Mouse (Mus musculus): ENCODE measurements at regions not wholly inside any gene's neighbourhood (a gene's known extent, or its start where the extent isn't known, plus 50 kb on each side); places are given as distances from the start of the nearest gene placed in this dataset.

GRCm38 (mm10) chr8:109415315-109415714 lies 78.5 kb upstream of the Pmfbp1 start:
- H3ac ChIP-seq (ENCODE audit: control insufficient read depth, insufficient read length), result no peak overlapping the region
- H3K4me2 ChIP-seq (ENCODE audit: low read depth), result no peak overlapping the region
- H3K27me3 ChIP-seq (ENCODE audit: control insufficient read depth, insufficient read depth, insufficient read length), result no peaks in the 10 kb centered on the region
- no peaks in the 10 kb centered on the region for H3K36me3 ChIP-seq (ENCODE audit: control insufficient read depth, insufficient read depth)
- H3K4me3 ChIP-seq, result no peak overlapping the region
- TF ChIP-seq SRF (IDR thresholded peaks at IDR 0.05; ENCODE audit: control insufficient read depth, insufficient read length, low read depth) (no peak), CEBPB (IDR thresholded peaks at IDR 0.05; ENCODE audit: insufficient read depth, poor library complexity, severe bottlenecking) (no peak), POLR2A (IDR thresholded peaks at IDR 0.05; ENCODE audit: insufficient read length, low read depth) (no peak)
- H3K79me2 ChIP-seq (ENCODE audit: control insufficient read depth, insufficient read depth), result no peaks in the 10 kb centered on the region

GRCm38 (mm10) chr8:109415906-109416305 lies 77.9 kb upstream of the Pmfbp1 start:
- H3K36me3 ChIP-seq (ENCODE audit: control insufficient read depth, insufficient read depth), result no peaks in the 10 kb centered on the region
- no peak for TF ChIP-seq MAX (IDR thresholded peaks at IDR 0.05; ENCODE audit: low read depth)
- TF ChIP-seq POLR2A (IDR thresholded peaks at IDR 0.05; ENCODE audit: insufficient read length, low read depth), result no peak
- no peak for TF ChIP-seq TCF3 (IDR thresholded peaks at IDR 0.05; ENCODE audit: insufficient read length, low read depth)
- TF ChIP-seq CEBPB (IDR thresholded peaks at IDR 0.05; ENCODE audit: insufficient read depth, poor library complexity, severe bottlenecking), result no peak
- no peak for TF ChIP-seq USF1 (IDR thresholded peaks at IDR 0.05; ENCODE audit: low read depth)
- no peak for TF ChIP-seq SRF (IDR thresholded peaks at IDR 0.05; ENCODE audit: control insufficient read depth, insufficient read length, low read depth)
- TF ChIP-seq E2F4 (IDR thresholded peaks at IDR 0.05; ENCODE audit: insufficient read depth), result no peak
- TF ChIP-seq MYOG (IDR thresholded peaks at IDR 0.05; ENCODE audit: control insufficient read depth in 1 of 3, insufficient read depth in 1 of 3, insufficient read length in 2 of 3, low read depth in 2 of 3), result no peak
- no peaks in the 10 kb centered on the region for H3K79me2 ChIP-seq (ENCODE audit: control insufficient read depth, insufficient read depth)
- H3ac ChIP-seq (ENCODE audit: control insufficient read depth, insufficient read length), result no peak overlapping the region
- no peak overlapping the region for H3K4me2 ChIP-seq (ENCODE audit: low read depth)
- H3K4me3 ChIP-seq, result no peak overlapping the region
- no peaks in the 10 kb centered on the region for H3K27me3 ChIP-seq (ENCODE audit: control insufficient read depth, insufficient read depth, insufficient read length)

- Histone ChIP-seq H3K79me2 (ENCODE audit: control insufficient read depth, insufficient read depth) (no peaks in the 10 kb centered on the region), H3ac (ENCODE audit: control insufficient read depth, insufficient read length) (no peak overlapping the region), H3K27me3 (ENCODE audit: control insufficient read depth, insufficient read depth, insufficient read length) (no peaks in the 10 kb centered on the region), H3K4me3 (no peak overlapping the region), H3K36me3 (ENCODE audit: control insufficient read depth, insufficient read depth) (no peaks in the 10 kb centered on the region), H3K4me2 (ENCODE audit: low read depth) (no peak overlapping the region)
- no peak for TF ChIP-seq POLR2AphosphoS2 (IDR thresholded peaks at IDR 0.05; ENCODE audit: insufficient read length, low read depth)
- TF ChIP-seq SRF (IDR thresholded peaks at IDR 0.05; ENCODE audit: control insufficient read depth, insufficient read length, low read depth), result no peak
- no peak for TF ChIP-seq MYOG (IDR thresholded peaks at IDR 0.05; ENCODE audit: control insufficient read depth in 1 of 3, insufficient read depth in 1 of 3, insufficient read length in 2 of 3, low read depth in 2 of 3)
- TF ChIP-seq TCF12 (IDR thresholded peaks at IDR 0.05; ENCODE audit: insufficient read depth, poor library complexity, severe bottlenecking), result no peak
- TF ChIP-seq TCF3 (IDR thresholded peaks at IDR 0.05; ENCODE audit: insufficient read length, low read depth), result no peak
- no peak for TF ChIP-seq CEBPB (IDR thresholded peaks at IDR 0.05; ENCODE audit: insufficient read depth, poor library complexity, severe bottlenecking)
- no peak for TF ChIP-seq POLR2A (IDR thresholded peaks at IDR 0.05; ENCODE audit: insufficient read length, low read depth)
These were observed 77.3 kb upstream of the Pmfbp1 start for GRCm38 (mm10) chr8:109416327-109417100.

GRCm38 (mm10) chr8:109417222-109417621 lies 76.6 kb upstream of the Pmfbp1 start:
- H3K4me2 ChIP-seq (ENCODE audit: low read depth), result no peak overlapping the region
- no peak for TF ChIP-seq CEBPB (IDR thresholded peaks at IDR 0.05; ENCODE audit: insufficient read depth, poor library complexity, severe bottlenecking)
- no peak for TF ChIP-seq SRF (IDR thresholded peaks at IDR 0.05; ENCODE audit: control insufficient read depth, insufficient read length, low read depth)
- no peak for TF ChIP-seq USF1 (IDR thresholded peaks at IDR 0.05; ENCODE audit: low read depth)
- no peak for TF ChIP-seq REST (IDR thresholded peaks at IDR 0.05; ENCODE audit: insufficient read depth, insufficient read length)
- TF ChIP-seq MYOD1 (IDR thresholded peaks at IDR 0.05; ENCODE audit: control insufficient read depth in 1 of 3, insufficient read length in 2 of 3, low read depth in 2 of 3), result no peak
- no peak for TF ChIP-seq TCF3 (IDR thresholded peaks at IDR 0.05; ENCODE audit: insufficient read length, low read depth)
- TF ChIP-seq E2F4 (IDR thresholded peaks at IDR 0.05; ENCODE audit: insufficient read depth), result no peak
- no peaks in the 10 kb centered on the region for H3K27me3 ChIP-seq (ENCODE audit: control insufficient read depth, insufficient read depth, insufficient read length)
- H3K79me2 ChIP-seq (ENCODE audit: control insufficient read depth, insufficient read depth), result no peaks in the 10 kb centered on the region
- H3ac ChIP-seq (ENCODE audit: control insufficient read depth, insufficient read length), result no peak overlapping the region
- no peak overlapping the region for H3K4me3 ChIP-seq
- no peaks in the 10 kb centered on the region for H3K36me3 ChIP-seq (ENCODE audit: control insufficient read depth, insufficient read depth)

GRCm38 (mm10) chr8:109417971-109418370 lies 75.9 kb upstream of the Pmfbp1 start:
- Histone ChIP-seq H3K4me3 (no peak overlapping the region), H3K79me2 (ENCODE audit: control insufficient read depth, insufficient read depth) (no peaks in the 10 kb centered on the region), H3ac (ENCODE audit: control insufficient read depth, insufficient read length) (no peak overlapping the region), H3K4me2 (ENCODE audit: low read depth) (no peak overlapping the region), H3K36me3 (ENCODE audit: control insufficient read depth, insufficient read depth) (no peaks in the 10 kb centered on the region), H3K27me3 (ENCODE audit: control insufficient read depth, insufficient read depth, insufficient read length) (no peaks in the 10 kb centered on the region)
- TF ChIP-seq SRF (IDR thresholded peaks at IDR 0.05; ENCODE audit: control insufficient read depth, insufficient read length, low read depth), result no peak
- no peak for TF ChIP-seq REST (IDR thresholded peaks at IDR 0.05; ENCODE audit: insufficient read depth, insufficient read length)
- TF ChIP-seq TCF12 (IDR thresholded peaks at IDR 0.05; ENCODE audit: insufficient read depth, poor library complexity, severe bottlenecking), result no peak
- TF ChIP-seq E2F4 (IDR thresholded peaks at IDR 0.05; ENCODE audit: insufficient read depth), result no peak
- no peak for TF ChIP-seq MYOG (IDR thresholded peaks at IDR 0.05; ENCODE audit: control insufficient read depth in 1 of 3, insufficient read depth in 1 of 3, insufficient read length in 2 of 3, low read depth in 2 of 3)
- TF ChIP-seq MYOD1 (IDR thresholded peaks at IDR 0.05; ENCODE audit: control insufficient read depth in 1 of 3, insufficient read length in 2 of 3, low read depth in 2 of 3), result no peak
- no peak for TF ChIP-seq USF1 (IDR thresholded peaks at IDR 0.05; ENCODE audit: low read depth)
- no peak for TF ChIP-seq MAX (IDR thresholded peaks at IDR 0.05; ENCODE audit: low read depth)
- TF ChIP-seq POLR2A (IDR thresholded peaks at IDR 0.05; ENCODE audit: insufficient read length, low read depth), result no peak
- TF ChIP-seq TCF3 (IDR thresholded peaks at IDR 0.05; ENCODE audit: insufficient read length, low read depth), result no peak
- TF ChIP-seq POLR2AphosphoS2 (IDR thresholded peaks at IDR 0.05; ENCODE audit: insufficient read length, low read depth), result no peak
- TF ChIP-seq CEBPB (IDR thresholded peaks at IDR 0.05; ENCODE audit: insufficient read depth, poor library complexity, severe bottlenecking), result no peak
